Mouse (Mus musculus): ENCODE results near the gene Nnat. TPM values are rescaled to one million over a fixed set of nuclear protein-coding genes. Genes with fewer than 3 reads are reported as not detected.
A peak's percentile ranks its signal among the peaks of the same experiment; 100 is the strongest.

Nnat gene
- polyA plus RNA-seq, 1 experiment from 2014 or later, result 4,044 TPM

DNA sequence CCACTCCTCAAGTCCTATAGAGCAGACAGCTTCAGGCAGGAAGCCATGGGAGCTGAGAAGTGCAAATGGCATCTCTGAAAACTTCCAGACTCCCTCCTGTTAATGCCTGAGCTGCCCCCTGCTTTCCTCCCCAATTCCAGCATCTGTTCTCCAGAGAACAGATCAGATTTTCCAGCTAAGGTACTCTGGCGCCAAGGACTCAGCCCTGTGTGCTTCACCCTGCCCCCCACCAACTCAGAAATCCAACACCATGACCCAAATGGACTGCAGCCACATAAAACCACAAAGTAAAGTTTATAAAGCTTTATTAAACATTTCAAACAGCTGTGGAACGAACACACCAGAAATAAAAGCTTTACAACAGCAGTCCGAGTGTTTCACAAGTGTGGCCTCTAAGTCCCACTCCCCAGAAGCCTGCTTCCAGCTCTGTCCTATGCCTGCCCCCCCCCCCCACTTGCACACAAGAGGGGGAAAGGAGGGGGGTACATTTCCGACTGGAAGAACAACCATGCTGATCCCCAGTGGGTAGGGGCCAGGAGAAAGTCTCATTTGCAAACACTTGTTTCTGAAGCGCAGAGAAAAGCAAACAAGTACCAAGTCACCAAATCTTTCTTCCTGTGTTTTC lies 3.7 kb upstream of the Nnat start:
- 64% methylated on average over 5 of the region's 5 CpGs for WGBS
- no peak overlapping the region for H3K4me2 ChIP-seq (replicated peaks)
- H3K4me1 ChIP-seq, result peaks cover 23% of the 10 kb centered on the region
- no peak overlapping the region for H3K4me3 ChIP-seq
- ATAC-seq (ENCODE audit: low FRiP score, low read depth), result no peak
- H3K27me3 ChIP-seq, result peaks cover 9% of the 10 kb centered on the region
- H3K36me3 ChIP-seq, result peaks cover 48% of the 10 kb centered on the region
- peaks cover 31% of the 10 kb centered on the region for H3K9me3 ChIP-seq
- H3K27ac ChIP-seq (replicated peaks), result no peak overlapping the region
- H3K9ac ChIP-seq (replicated peaks), result no peak overlapping the region

- no peak overlapping the region for H3K4me3 ChIP-seq
- ATAC-seq (ENCODE audit: low FRiP score, low read depth), result no peak
- H3K36me3 ChIP-seq, result peaks cover 62% of the 10 kb centered on the region
- H3K4me2 ChIP-seq (replicated peaks), result no peak overlapping the region
- H3K27ac ChIP-seq (replicated peaks), result no peak overlapping the region
- peaks cover 42% of the 10 kb centered on the region for H3K9me3 ChIP-seq
- H3K4me1 ChIP-seq, result peaks cover 29% of the 10 kb centered on the region
- no peak overlapping the region for H3K9ac ChIP-seq (replicated peaks)
- 68% methylated on average over 9 of the region's 9 CpGs for WGBS
- no peaks in the 10 kb centered on the region; the same call in 1 of the 2 replicates for H3K27me3 ChIP-seq
Measured at GRCm38 (mm10) chr2:157558051-157558450, 1.8 kb upstream of the Nnat start.

DNA sequence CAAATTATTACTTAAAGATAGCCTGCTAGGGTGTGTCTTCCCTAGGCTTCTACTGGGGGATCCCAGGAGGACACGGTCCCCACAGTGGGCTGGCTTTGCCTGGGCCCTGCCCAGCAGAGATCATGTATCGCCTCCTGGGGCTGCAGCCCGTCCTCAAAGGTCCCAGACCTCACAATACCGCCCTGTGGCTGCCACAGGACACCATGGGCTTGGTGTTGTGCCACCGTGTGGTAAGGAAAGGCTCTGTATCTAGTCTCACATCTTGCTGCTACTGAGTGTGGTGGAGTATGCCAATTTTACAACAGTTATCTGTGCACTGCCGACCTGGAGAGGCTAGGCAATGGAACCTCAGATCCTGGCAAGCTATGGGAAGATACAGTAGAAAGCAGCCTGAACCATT lies 1.4 kb upstream of the Nnat start:
- peaks cover 29% of the 10 kb centered on the region for H3K4me1 ChIP-seq
- H3K27ac ChIP-seq (replicated peaks), result no peak overlapping the region
- peaks cover 67% of the 10 kb centered on the region for H3K36me3 ChIP-seq
- H3K4me2 ChIP-seq (replicated peaks), result no peak overlapping the region
- no peak overlapping the region for H3K9ac ChIP-seq (replicated peaks)
- no peak for ATAC-seq (ENCODE audit: low FRiP score, low read depth)
- peaks cover 42% of the 10 kb centered on the region for H3K9me3 ChIP-seq
- WGBS, result 48% methylated on average over 6 of the region's 6 CpGs
- no peak overlapping the region for H3K4me3 ChIP-seq
- H3K27me3 ChIP-seq, result no peaks in the 10 kb centered on the region; the same call in 1 of the 2 replicates

DNA sequence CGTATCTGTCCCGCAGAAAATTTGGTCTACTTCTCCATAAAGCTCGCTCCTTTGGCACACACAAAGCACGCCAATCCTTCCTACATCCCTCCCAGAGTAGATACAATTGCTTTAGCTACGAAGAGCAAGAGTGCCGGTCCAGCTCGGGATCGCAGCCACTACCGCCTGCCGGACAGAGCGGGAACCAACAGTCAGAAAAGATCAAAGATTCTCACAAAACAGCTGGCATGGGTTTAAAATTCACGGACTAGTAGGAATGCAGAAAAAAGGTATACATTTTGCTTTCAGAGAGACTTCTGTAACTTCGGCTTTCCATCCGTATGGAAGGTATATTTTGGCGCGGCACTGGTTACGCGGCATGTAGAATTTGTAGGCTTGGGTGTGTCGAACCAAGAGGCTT lies 438 bp upstream of the Nnat start:
- Histone ChIP-seq H3K4me3 (peak overlapping the region; percentile 57), H3K36me3 (peaks cover 73% of the 10 kb centered on the region), H3K9ac (replicated peaks) (no peak overlapping the region), H3K9me3 (peaks cover 42% of the 10 kb centered on the region), H3K27ac (replicated peaks) (peak overlapping the region; percentile 87; the same call in 1 of the 2 replicates), H3K4me1 (peaks cover 35% of the 10 kb centered on the region), H3K27me3 (no peaks in the 10 kb centered on the region), H3K4me2 (replicated peaks) (peak overlapping the region; percentile 79)
- 48% methylated on average over 19 of the region's 19 CpGs for WGBS
- no peak for ATAC-seq (ENCODE audit: low FRiP score, low read depth)

DNA sequence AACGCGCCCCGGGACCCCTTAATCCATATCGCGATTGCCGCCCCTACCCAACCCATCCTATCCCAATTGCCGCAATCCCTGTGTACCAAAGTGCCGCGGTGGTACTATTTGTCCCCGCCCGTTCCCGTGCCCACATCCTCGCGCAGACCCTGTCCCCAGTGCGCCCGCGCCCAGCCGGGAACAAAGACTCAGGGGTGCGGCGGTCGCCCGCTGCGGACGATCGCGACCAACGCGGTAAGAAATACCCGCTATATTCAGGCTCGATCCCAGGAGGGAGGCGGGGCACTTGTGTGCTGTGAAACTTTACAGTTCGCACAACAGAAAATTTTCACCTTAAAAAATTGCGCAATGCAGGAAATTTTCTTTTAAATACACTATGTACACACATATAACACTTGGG lies 424 bp downstream of the Nnat start:
- Histone ChIP-seq H3K4me3 (peak overlapping the region; percentile 57), H3K4me1 (peaks cover 43% of the 10 kb centered on the region), H3K27me3 (no peaks in the 10 kb centered on the region), H3K9ac (replicated peaks) (peak overlapping the region; percentile 85), H3K9me3 (peaks cover 42% of the 10 kb centered on the region), H3K4me2 (replicated peaks) (peak overlapping the region; percentile 79), H3K36me3 (peaks cover 73% of the 10 kb centered on the region), H3K27ac (replicated peaks) (peak overlapping the region; percentile 87)
- 50% methylated on average over 33 of the region's 33 CpGs for WGBS
- ATAC-seq (ENCODE audit: low FRiP score, low read depth), result 0 out of 2 replicates have a peak, but pooled peaks have one; percentile 4

DNA sequence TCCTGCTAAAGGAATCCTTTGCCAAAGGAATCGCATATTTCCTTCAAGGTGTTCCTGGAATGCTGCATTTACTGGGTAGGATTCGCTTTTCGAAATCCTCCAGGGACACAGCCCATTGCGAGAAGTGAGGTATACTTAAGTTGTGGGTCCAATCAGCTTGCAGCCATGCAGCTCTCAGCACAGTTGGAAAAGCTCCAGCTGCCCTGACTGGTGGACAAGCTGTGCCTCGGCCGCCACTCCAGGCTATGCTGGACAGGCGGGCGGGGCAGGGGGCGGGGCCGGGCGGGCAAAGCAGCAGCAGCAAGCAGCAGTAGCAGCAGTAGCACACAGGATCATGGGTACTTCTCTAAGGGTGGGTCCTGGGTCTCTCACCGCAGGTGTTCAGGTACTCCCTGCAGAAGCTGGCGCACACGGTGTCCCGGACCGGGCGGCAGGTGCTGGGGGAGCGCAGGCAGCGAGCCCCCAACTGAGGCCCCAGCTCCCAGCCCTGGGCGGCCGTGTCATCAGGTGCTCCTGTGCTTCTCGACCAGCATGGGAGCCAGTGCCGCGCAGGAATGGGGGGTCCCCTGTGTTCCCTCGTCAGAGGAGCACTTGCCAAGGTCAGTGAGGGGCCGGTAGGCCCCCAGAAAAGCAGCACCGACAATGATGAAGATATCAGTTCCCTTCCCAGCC lies 1.4 kb downstream of the Nnat start:
- H3K4me3 ChIP-seq, result peak overlapping the region; percentile 57
- H3K36me3 ChIP-seq, result peaks cover 69% of the 10 kb centered on the region
- peak overlapping the region; percentile 73 for H3K27ac ChIP-seq (replicated peaks)
- no peaks in the 10 kb centered on the region for H3K27me3 ChIP-seq
- peaks cover 42% of the 10 kb centered on the region for H3K9me3 ChIP-seq
- whole genome bisulfite sequencing, result 48% methylated on average over 27 of the region's 27 CpGs
- ATAC-seq (ENCODE audit: low FRiP score, low read depth), result peak; percentile 68
- H3K4me2 ChIP-seq (replicated peaks), result peak overlapping the region; percentile 79
- H3K4me1 ChIP-seq, result peaks cover 46% of the 10 kb centered on the region
- H3K9ac ChIP-seq (replicated peaks), result peak overlapping the region; percentile 75

DNA sequence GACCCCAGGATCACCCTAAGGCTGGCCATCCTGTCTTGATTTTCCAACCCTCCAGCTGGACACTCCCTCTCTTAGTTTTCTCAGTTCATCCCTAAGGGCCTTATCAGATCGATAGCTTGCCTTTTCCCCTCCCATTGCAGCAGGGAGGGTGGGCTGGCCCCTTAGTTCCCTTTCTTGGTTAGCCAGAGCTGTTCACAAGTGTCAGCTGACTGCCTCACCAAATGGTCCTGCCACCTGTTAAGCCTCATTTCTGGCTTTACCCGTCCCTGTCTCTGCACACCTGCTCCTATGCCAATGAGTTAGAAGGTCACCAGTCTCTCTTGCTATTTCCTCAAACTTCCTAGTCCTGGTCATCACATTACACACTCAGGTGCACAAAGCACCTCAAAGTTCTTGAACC lies 3.2 kb downstream of the Nnat start:
- no peak for ATAC-seq (ENCODE audit: low FRiP score, low read depth)
- WGBS, result 58% methylated on average over 2 of the region's 2 CpGs
- no peak overlapping the region; the same call in 1 of the 2 replicates for H3K4me3 ChIP-seq
- no peaks in the 10 kb centered on the region for H3K27me3 ChIP-seq
- H3K9me3 ChIP-seq, result peaks cover 40% of the 10 kb centered on the region
- peak overlapping the region; percentile 79 for H3K4me2 ChIP-seq (replicated peaks)
- no peak overlapping the region; the same call in 1 of the 2 replicates for H3K9ac ChIP-seq (replicated peaks)
- peaks cover 56% of the 10 kb centered on the region for H3K4me1 ChIP-seq
- peaks cover 52% of the 10 kb centered on the region for H3K36me3 ChIP-seq
- peak overlapping the region; percentile 73 for H3K27ac ChIP-seq (replicated peaks)

DNA sequence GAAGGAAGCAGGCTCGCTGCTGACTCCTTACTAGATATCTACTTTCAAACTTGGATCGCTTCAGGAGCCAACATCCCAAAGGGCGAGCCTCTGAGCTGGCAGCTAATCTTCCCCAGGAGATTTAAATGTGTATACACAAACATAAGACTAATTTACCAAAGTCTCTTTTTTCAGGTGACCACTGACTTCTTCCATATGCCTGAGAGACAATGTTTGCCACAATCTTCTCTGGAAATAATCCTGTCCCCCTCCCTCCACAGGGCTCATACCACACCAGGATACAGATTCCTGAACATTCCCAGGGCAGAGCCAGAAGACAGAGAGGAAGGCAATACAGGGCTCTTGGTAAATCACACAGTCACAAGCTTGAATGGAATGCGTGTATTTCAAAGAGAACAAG lies 4.8 kb downstream of the Nnat start:
- WGBS, result 75% methylated on average over 4 of the region's 4 CpGs
- Histone ChIP-seq H3K4me3 (peak overlapping the region; percentile 99), H3K4me1 (peaks cover 52% of the 10 kb centered on the region), H3K9ac (replicated peaks) (peak overlapping the region; percentile 94), H3K4me2 (replicated peaks) (peak overlapping the region; percentile 80), H3K27me3 (no peaks in the 10 kb centered on the region), H3K9me3 (peaks cover 23% of the 10 kb centered on the region; the same call in 1 of the 2 replicates), H3K36me3 (peaks cover 36% of the 10 kb centered on the region), H3K27ac (replicated peaks) (no peak overlapping the region)
- ATAC-seq (ENCODE audit: low FRiP score, low read depth), result no peak

GRCm38 (mm10) chr2:157565446-157565845 lies 5.6 kb downstream of the Nnat start:
- Histone ChIP-seq H3K27ac (replicated peaks) (peak overlapping the region; percentile 91), H3K9ac (replicated peaks) (peak overlapping the region; percentile 94), H3K4me2 (replicated peaks) (peak overlapping the region; percentile 80), H3K9me3 (peaks cover 17% of the 10 kb centered on the region; the same call in 1 of the 2 replicates), H3K4me1 (peaks cover 52% of the 10 kb centered on the region), H3K36me3 (peaks cover 29% of the 10 kb centered on the region), H3K4me3 (peak overlapping the region; percentile 99), H3K27me3 (no peaks in the 10 kb centered on the region)
- WGBS, result 9% methylated on average over 13 of the region's 13 CpGs
- ATAC-seq (ENCODE audit: low FRiP score, low read depth), result no peak

- peaks cover 14% of the 10 kb centered on the region; the same call in 1 of the 2 replicates for H3K9me3 ChIP-seq
- ATAC-seq (ENCODE audit: low FRiP score, low read depth), result no peak; the same call in 1 of the 2 replicates
- peak overlapping the region; percentile 91 for H3K27ac ChIP-seq (replicated peaks)
- under 1% methylated on average over 24 of the region's 35 CpGs for WGBS
- peak overlapping the region; percentile 99 for H3K4me3 ChIP-seq
- peaks cover 53% of the 10 kb centered on the region for H3K4me1 ChIP-seq
- H3K4me2 ChIP-seq (replicated peaks), result peak overlapping the region; percentile 80
- H3K27me3 ChIP-seq, result no peaks in the 10 kb centered on the region
- peak overlapping the region; percentile 94 for H3K9ac ChIP-seq (replicated peaks)
- H3K36me3 ChIP-seq, result peaks cover 28% of the 10 kb centered on the region
Measured at GRCm38 (mm10) chr2:157565898-157566259, 6.0 kb downstream of the Nnat start.

GRCm38 (mm10) chr2:157566260-157566952 lies 6.5 kb downstream of the Nnat start:
- Histone ChIP-seq H3K4me3 (peak overlapping the region; percentile 99), H3K4me1 (peaks cover 58% of the 10 kb centered on the region), H3K36me3 (peaks cover 23% of the 10 kb centered on the region)

More at GRCm38 (mm10) chr2:157566260-157566952, 6.5 kb downstream of the Nnat start:
- ATAC-seq (ENCODE audit: low FRiP score, low read depth), result peak; percentile 72
- peak overlapping the region; percentile 91 for H3K27ac ChIP-seq (replicated peaks)
- H3K4me2 ChIP-seq (replicated peaks), result peak overlapping the region; percentile 80
- H3K27me3 ChIP-seq, result no peaks in the 10 kb centered on the region
- peak overlapping the region; percentile 94 for H3K9ac ChIP-seq (replicated peaks)
- WGBS, result under 1% methylated on average over 36 of the region's 36 CpGs
- peaks cover 9% of the 10 kb centered on the region; the same call in 1 of the 2 replicates for H3K9me3 ChIP-seq
